Mouse (Mus musculus): Measurements from ENCODE around the gene 1700018G05Rik.
"Not testable (repeated sequence)": the region's sequence is repeated elsewhere in the genome, so short reads cannot be mapped to it uniquely, and the experiment has no call there.

The 1700018G05Rik gene

DNA sequence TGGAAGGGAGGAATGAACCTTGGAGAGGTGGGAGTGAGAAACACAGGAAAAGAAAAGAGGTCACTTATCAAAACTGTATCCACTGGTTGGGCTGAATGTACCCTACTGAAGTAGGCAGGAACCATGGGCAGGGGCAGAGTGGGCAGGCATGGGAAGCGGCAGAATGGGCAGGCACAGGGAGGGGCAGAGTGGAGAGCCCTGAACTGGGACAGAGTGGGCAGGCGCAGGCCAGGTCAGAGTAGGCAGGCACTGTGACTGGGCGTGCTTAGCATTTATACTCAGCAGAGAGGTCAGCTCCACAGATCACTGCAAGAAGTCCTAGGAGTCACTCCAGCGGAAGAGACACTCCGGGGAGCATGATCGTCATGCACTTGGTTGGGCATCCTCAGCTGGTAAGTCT, at the start of gene 1700018G05Rik:
1700018G05Rik (plus strand) TSS at position 301 of the 400 bp plus-strand sequence.
- POLR2A ChIA-PET, CTCF ChIA-PET: not testable (repeated sequence)

DNA sequence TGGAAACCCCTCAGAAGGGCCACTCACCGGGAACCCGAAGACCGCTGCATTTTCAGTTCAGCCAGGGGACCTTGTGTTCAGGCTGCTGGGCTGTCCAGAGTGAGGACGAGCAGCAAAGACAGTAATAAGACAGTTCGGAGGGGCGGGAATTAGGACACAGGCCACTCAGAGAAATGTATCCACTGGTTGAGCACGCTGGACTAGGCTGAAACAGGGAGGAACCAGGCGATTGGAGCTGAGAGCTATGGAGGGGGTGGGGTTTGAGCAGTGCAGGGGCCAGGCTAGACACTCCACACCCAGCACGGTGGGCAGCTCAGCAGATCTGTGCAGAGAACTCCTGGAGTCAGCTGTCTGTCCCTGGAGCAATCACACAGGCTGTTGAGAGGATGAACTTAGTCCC, 19.6 kb upstream of the 1700018G05Rik start, which contains the start of the genes Dmrtc1a and 1700011M02Rik:
Dmrtc1a (minus strand) TSS at position 101 of the 400 bp plus-strand sequence.
1700011M02Rik (plus strand) TSS at position 319 of the 400 bp plus-strand sequence.
- POLR2A ChIA-PET = not testable (repeated sequence)
- CTCF ChIA-PET = interaction anchor here in 1 of 4 experiments (0.6 kb wide), 1 partner anchor 204 kb away, joined by 3 read pairs; no protein-coding TSS in a partner anchor

DNA sequence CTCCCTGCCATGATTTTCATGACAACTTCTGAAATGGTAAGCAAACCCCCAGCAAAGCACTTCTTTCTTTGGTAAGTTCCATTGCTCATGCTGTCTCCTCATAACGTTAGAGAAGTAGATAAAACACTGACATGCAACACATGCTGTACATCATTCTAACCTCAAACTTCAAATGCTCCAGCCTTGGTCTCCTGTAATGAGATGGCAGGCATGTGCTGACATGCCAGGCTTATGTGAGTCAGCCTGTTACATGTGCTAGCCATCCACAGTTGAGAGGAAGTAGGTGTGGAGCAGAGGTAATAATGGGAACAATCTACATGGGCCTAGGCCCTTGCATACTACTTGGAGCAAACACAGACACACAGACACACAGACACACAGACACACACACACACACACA, 13.3 kb upstream of the 1700018G05Rik start:
- CTCF ChIA-PET, POLR2A ChIA-PET: not testable (repeated sequence)

DNA sequence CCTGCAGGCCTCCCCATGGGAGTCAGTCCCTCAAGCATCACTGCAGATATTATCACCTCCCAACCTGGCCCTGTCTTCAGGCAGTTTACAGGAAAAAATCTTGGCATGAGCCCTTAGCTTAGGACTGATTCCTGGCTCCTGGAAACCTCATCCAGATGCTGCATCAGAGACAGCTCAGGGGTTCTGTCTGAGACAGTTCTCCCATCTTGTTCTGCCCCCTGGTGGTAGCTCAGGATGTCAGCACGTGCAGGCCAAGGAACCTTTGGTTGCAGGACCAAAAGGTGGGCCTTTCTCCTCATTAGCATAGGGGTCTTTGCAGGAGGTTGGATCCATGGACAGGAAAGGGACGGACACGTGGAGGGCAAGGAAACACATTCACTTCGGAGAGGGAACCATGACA, 1.5 kb upstream of the 1700018G05Rik start:
- CTCF ChIA-PET, POLR2A ChIA-PET: not testable (repeated sequence)

DNA sequence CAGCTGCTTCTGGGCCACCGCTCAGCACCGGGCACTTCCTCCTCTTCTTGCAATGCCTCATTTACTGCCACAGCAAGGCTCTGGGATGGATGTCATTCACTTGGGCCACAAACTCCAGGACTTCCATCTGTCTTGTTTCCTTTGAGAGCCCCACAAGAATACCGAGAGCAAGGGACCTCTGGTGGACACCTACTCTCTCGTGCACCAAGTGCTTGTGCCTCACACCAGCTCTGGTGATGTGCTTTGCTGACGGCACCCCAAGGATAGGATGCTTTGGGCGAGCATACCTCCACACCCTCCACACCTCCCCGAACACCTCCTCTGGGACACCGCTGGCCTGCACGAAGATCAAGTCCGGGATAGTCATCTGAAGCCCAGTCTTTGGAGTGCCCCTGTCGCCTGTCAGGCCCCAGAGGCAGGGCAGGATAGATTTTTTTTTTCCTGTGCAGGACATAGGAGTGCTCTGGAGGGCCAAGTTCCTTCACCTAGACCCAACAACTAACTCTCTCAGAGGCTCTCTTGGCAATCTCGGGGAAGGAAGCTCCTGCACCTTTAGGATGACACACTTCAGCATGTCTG, 4.9 kb downstream of the 1700018G05Rik start:
- CTCF ChIA-PET = no interaction called here
- POLR2A ChIA-PET = interaction anchor here in 1 of 4 experiments (1.5 kb wide), 1 partner anchor 514 kb away, joined by 4 read pairs; no protein-coding TSS in a partner anchor

DNA sequence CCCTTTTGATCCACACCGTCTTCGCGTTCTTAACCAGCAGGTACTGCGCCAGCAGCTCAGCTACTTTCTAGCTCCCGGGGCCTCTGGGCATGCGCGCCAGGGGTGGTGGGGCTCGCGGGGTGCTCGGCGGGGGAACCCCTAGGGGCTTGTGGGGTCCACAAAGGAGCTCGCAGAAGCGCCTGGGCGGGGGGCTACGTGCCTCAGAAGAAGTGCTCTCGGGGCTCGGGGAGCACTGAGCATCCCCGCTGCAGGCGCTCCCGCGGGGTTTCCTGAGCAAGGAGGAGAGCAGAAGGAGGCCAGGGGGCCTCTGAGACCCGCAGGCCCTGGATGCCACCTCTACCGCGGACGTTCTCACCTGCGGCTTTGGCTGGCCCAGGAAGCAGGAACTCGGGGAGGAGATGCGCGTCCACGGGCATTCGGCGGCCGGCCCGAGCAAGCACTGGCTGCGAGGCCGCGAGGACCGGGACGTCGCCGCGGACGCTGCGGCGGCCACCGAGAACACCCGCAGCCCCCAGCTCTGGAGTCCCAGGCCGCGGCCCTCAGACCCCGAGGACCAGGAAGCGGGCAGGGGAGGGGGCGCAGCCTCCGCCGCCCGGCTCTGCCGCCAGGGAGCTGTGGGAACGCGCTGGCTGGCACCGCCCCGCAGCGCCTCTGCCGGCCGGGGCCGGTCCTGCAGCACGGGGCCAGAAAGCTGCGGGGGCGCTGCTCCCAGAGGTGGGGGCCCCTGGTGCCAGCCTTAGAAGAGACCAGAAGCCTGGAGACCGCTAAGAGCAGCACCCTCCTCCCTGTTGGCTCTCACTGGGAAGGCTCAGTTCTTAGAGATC, 5.6 kb downstream of the 1700018G05Rik start:
- CTCF ChIA-PET = interaction anchor here in 2 of 4 experiments (0.7 to 1.3 kb wide), 2 partner anchors 175 to 507 kb away, joined by 5 read pairs; no protein-coding TSS in a partner anchor
- POLR2A ChIA-PET = interaction anchor here in 1 of 4 experiments (1.5 kb wide), 1 partner anchor 513 kb away, joined by 4 read pairs; no protein-coding TSS in a partner anchor

DNA sequence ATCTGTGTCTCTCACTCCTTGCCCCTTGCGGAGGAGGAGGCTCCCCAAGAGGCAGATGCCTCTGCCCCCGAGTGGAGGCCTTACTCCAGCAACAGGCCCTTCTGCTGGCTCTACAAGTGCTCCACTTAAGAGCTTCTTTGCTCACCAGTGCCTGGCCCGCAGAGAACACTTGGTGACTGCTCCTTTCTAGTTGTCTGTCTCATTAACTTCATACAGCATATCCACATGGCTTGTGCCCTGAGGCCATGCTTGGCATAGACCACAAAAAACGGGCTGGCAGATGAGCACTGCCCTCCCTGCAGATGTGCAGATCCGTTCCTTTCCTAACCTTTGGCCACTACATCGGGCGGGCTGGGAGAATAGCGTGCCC, 6.2 kb downstream of the 1700018G05Rik start:
- ChIA-PET CTCF (interaction anchor here in 3 of 4 experiments (0.6 to 1.3 kb wide), 3 partner anchors 175 to 506 kb away, joined by 4 to 5 read pairs (median 5); no protein-coding TSS in a partner anchor), POLR2A (interaction anchor here in 1 of 4 experiments (1.5 kb wide), 1 partner anchor 513 kb away, joined by 4 read pairs; no protein-coding TSS in a partner anchor)

DNA sequence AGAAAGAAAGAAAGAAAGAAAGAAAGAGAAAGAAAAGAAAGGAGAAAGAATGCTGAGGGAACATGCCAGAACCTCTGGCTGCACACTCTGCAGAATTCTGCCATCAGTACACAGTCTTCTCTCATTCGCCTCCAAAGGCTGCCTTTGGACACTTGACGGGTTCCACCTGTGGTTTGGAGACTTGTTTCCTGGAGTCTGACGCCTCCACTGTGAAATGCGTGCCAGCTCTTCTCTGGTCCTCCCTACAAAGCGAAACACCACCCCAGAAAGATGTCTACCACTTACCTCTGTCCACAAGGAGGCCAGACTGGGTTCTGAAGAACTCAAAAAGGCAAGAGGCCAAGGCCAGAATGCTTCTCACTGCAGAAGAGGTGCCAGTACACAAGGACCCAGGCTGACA, 8.6 kb downstream of the 1700018G05Rik start:
- CTCF ChIA-PET = no interaction called here
- POLR2A ChIA-PET = no interaction called here

DNA sequence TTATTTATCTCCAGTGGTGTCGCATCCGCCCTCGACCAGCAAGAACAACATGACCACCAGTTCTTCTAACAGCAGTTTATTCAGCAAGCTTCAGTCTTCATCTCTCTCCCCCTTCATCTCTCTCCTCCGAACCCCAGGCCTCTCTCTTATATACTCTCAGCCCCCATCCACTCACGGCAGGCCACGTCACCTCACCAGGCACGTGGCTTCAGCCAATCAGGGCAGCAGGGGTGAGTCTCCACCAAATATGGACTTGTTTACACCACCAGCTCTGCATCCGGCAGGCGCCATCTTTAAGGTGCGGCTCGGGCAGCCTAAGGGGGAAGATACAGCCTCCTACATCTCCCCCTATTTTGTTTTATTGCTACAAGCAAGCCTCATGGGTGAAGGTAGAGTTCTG, 22.0 kb downstream of the 1700018G05Rik start:
- POLR2A ChIA-PET = interaction anchor here in 1 of 4 experiments (1.1 kb wide), 1 partner anchor 522 kb away, joined by 3 read pairs; no protein-coding TSS in a partner anchor
- CTCF ChIA-PET = not testable (repeated sequence)

DNA sequence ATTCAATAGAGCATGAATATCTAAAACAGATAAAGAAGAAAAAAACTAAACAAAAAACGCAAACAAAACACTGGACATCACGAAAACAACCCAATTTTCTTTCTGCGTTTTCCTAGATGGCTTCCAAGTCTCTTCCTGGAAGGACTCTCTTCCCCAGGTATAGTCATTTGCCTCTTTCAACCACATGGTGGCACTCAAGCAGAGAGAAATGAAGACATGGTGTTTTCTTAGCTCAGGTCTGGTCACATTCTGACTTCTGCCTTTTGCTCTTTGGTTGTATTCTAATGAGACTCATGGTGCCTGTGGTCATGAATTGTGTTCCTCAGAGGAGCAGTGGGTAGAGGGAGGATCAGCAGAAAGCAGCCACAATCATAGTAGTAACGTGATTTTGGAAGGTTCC, 30.7 kb downstream of the 1700018G05Rik start:
- POLR2A ChIA-PET = interaction anchor here in 1 of 4 experiments (1.0 kb wide), 1 partner anchor 485 kb away, joined by 3 read pairs; no protein-coding TSS in a partner anchor
- CTCF ChIA-PET = interaction anchor here in 1 of 4 experiments (0.8 to 1.0 kb wide), 3 partner anchors 150 to 484 kb away, joined by 3 to 9 read pairs (median 3); no protein-coding TSS in a partner anchor

DNA sequence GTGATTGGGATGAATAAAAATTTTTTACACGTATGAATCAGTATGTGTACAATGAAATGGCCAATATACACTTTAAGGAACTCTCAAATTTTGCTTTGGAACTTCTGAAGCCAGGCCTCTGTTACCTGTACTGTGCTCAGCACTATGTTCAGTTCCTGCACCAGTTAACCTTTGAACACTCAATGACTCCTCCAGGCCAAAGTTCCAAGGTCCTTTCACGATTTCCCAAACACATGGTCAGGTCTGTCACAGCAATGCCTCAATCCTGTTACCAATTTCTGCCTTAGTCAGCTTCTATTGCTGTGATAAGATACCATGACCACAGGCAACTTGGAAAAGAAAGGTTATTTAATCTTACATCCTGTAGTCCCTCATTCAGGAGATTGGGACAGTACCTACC, 32.4 kb downstream of the 1700018G05Rik start:
- ChIA-PET CTCF (no interaction called here), POLR2A (no interaction called here)

Data from embryonic stem cell, embryonic (primary cell).